Mouse (Mus musculus): ENCODE measurements at regions not wholly inside any gene's neighbourhood (a gene's known extent, or its start where the extent isn't known, plus 50 kb on each side); places are given as distances from the start of the nearest gene placed in this dataset.

DNA sequence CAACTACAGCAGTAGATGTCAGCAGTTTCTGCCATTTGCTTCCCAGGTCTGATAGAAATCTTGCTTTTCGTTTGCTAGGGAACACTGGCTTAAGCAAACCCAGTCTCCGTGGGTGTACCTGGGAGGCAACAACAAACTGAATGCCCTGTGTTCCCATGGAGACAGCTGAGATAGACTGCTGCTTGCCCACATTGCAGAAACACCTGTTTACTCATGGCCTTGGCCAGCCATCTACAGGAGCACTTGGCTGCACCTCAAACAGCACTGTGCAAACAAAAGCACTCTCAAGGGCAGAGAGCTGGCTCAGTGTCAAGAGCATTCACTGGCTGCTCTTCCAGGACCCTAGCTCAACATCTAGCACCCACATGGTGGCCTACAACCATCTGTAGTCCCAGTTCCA lies 135.5 kb downstream of the Psmg1 start:
- no peaks in the 10 kb centered on the region for H3K36me3 ChIP-seq
- no peak overlapping the region for H3K4me2 ChIP-seq (replicated peaks)
- no peak overlapping the region for H3K9ac ChIP-seq
- no peaks in the 10 kb centered on the region for H3K27me3 ChIP-seq (replicated peaks)
- no peaks in the 10 kb centered on the region for H3K9me3 ChIP-seq
- no peak for ATAC-seq (ENCODE audit: low FRiP score, low read depth)
- H3K4me3 ChIP-seq, result no peak overlapping the region
- H3K27ac ChIP-seq, result no peak overlapping the region
- WGBS, result 84% methylated on average over 2 of the region's 2 CpGs
- H3K4me1 ChIP-seq, result no peaks in the 10 kb centered on the region

DNA sequence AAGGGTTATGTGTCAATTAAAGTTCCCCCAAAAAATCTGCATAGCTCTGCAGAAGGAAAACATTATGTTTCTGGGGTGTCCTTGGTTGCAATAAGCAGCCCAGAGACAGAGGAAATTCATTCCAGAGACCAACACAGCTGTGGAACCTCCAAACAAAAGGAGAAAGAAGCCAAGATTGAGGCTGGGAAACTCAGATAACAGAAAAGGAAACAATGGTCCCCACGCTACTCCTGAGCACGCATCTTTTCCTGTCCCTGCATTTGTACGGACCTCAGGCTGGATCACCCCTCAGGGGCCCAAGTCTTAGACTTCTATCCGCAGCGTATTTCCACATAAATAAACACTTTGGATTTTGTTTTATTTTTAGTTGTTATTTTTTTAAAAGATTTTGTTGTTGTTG lies 138.9 kb downstream of the Psmg1 start:
- no peak for ATAC-seq (ENCODE audit: low FRiP score, low read depth)
- no peaks in the 10 kb centered on the region for H3K27me3 ChIP-seq (replicated peaks)
- H3K4me3 ChIP-seq, result no peak overlapping the region
- WGBS, result 80% methylated on average over 5 of the region's 5 CpGs
- H3K9me3 ChIP-seq, result no peaks in the 10 kb centered on the region
- H3K4me1 ChIP-seq, result peaks cover 9% of the 10 kb centered on the region; the same call in 1 of the 2 replicates
- no peaks in the 10 kb centered on the region for H3K36me3 ChIP-seq
- no peak overlapping the region for H3K4me2 ChIP-seq (replicated peaks)
- H3K9ac ChIP-seq, result no peak overlapping the region
- H3K27ac ChIP-seq, result no peak overlapping the region

DNA sequence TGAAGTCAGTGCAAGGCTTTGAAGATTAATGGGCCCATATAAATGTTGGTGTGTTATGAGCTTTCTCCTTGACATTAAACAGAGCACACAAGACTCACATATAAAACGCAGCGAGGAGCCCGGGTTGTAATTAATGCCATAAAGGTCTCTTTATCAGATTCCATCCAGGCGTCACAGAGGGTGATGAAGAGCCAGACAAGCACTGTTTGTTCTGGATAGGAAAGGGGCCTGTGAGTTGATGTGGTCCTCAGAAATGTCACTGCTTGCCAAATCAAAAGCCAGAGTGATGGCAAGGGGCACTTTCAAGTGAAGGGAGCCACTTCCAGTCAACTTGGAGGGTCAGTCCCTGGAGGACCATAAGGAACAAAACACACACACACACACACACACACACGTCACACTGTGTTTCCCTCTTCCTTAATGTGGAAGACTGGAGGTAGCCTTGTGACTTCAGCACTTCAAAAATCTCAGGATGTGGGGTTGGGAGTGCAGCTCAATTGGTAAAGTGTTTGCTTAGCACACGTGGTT lies 142.1 kb downstream of the Psmg1 start:
- H3K27me3 ChIP-seq (replicated peaks), result no peaks in the 10 kb centered on the region
- ATAC-seq (ENCODE audit: low FRiP score, low read depth), result no peak
- no peak overlapping the region for H3K4me2 ChIP-seq (replicated peaks)
- no peaks in the 10 kb centered on the region for H3K36me3 ChIP-seq
- H3K4me3 ChIP-seq, result no peak overlapping the region
- no peak overlapping the region for H3K27ac ChIP-seq
- 53% methylated on average over 6 of the region's 6 CpGs for WGBS
- no peaks in the 10 kb centered on the region for H3K9me3 ChIP-seq
- peaks cover 14% of the 10 kb centered on the region; the same call in 1 of the 2 replicates for H3K4me1 ChIP-seq
- H3K9ac ChIP-seq, result no peak overlapping the region

DNA sequence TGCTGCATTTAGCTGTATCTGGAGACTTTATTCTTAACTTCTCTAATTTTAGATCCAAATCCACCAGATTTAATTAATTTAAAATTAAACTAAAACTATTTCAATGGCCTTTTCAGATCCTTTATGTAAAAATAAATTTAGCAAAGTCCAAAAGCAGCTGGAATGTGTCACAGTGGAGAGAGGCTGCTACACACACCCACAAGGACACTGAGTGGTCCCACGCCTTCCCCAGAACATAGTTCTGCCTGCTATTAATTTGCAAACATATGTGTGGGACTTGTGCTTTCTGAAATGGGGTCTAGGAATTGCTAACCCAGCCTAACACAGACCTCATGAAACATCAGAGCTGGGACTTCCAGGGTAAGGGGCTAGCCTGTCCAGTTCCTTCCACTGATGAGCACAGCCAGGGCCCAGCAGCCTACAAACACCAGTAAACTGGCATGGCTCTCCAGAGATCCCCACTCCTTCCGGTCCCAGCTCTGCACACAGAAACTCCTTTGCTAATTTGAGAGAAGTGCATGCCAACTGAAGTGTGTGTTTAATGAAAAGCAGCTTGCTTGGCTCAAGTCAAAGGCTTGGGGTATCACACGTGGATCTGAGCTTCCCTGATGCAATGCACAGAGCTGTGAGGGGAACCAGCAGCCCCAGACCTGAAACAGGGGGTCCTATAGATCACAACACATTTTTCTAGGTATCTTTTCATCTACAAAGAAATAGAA lies 142.8 kb downstream of the Psmg1 start:
- 56% methylated on average over 3 of the region's 3 CpGs for WGBS
- H3K36me3 ChIP-seq, result no peaks in the 10 kb centered on the region
- no peak overlapping the region for H3K4me3 ChIP-seq
- H3K4me1 ChIP-seq, result peaks cover 14% of the 10 kb centered on the region; the same call in 1 of the 2 replicates
- H3K27ac ChIP-seq, result no peak overlapping the region
- H3K27me3 ChIP-seq (replicated peaks), result no peaks in the 10 kb centered on the region
- no peak for ATAC-seq (ENCODE audit: low FRiP score, low read depth)
- no peak overlapping the region for H3K9ac ChIP-seq
- no peaks in the 10 kb centered on the region for H3K9me3 ChIP-seq
- H3K4me2 ChIP-seq (replicated peaks), result no peak overlapping the region

DNA sequence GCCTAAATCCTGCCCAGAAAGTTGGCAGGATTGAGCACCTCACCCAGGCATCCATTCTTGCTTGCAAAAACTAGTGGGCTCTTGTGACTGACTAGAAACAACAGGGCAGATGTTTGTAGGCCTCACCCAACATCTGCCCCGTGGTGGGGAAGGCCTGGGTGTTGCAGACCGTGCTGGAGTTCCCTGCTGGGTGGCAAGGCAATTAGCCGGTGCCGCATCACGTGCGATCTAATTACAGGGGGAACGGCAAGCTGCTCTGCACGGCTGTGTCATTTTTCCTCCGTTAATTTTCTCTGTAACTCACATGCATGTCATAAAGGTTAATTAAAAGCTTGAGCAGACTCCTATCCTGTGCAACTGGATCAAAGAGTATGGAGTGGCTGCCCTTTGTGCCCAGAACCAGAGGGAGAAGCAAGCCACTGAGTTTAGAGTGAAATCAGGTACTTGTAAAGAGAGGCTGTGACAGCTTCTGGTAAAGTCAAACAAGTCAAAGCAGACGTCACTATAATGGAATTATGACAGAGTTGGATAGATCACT lies 143.5 kb downstream of the Ets2 start:
- Histone ChIP-seq H3K4me3 (no peak overlapping the region), H3K4me2 (replicated peaks) (no peak overlapping the region), H3K36me3 (no peaks in the 10 kb centered on the region), H3K4me1 (peaks cover 14% of the 10 kb centered on the region; the same call in 1 of the 2 replicates), H3K27me3 (replicated peaks) (no peaks in the 10 kb centered on the region), H3K27ac (no peak overlapping the region), H3K9me3 (no peaks in the 10 kb centered on the region), H3K9ac (no peak overlapping the region)
- 38% methylated on average over 10 of the region's 10 CpGs for WGBS
- ATAC-seq (ENCODE audit: low FRiP score, low read depth), result no peak

DNA sequence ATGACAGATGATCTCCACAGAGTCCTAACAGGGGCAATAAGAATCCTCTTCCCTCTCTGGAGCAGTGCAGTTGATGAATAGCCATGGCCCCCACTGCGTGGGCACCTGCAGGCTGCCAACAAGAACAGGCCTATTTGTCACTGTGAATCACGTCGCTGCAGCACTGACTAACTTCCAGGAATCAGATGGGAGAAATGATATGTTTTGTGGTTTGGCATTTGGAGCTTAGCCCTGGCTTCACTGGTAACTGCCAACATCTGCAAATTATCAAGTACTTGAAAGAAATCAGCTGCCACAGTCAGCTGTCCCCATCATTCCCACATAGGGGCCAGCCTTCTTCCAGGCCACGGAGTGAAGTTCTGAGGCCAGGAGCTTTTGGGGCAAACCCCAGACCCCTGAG lies 142.8 kb downstream of the Ets2 start:
- H3K27ac ChIP-seq, result no peak overlapping the region
- no peak overlapping the region for H3K4me2 ChIP-seq (replicated peaks)
- no peaks in the 10 kb centered on the region for H3K27me3 ChIP-seq (replicated peaks)
- H3K4me1 ChIP-seq, result peaks cover 14% of the 10 kb centered on the region; the same call in 1 of the 2 replicates
- 69% methylated on average over 4 of the region's 4 CpGs for WGBS
- no peaks in the 10 kb centered on the region for H3K36me3 ChIP-seq
- H3K9me3 ChIP-seq, result no peaks in the 10 kb centered on the region
- no peak for ATAC-seq (ENCODE audit: low FRiP score, low read depth)
- H3K4me3 ChIP-seq, result no peak overlapping the region
- no peak overlapping the region for H3K9ac ChIP-seq

DNA sequence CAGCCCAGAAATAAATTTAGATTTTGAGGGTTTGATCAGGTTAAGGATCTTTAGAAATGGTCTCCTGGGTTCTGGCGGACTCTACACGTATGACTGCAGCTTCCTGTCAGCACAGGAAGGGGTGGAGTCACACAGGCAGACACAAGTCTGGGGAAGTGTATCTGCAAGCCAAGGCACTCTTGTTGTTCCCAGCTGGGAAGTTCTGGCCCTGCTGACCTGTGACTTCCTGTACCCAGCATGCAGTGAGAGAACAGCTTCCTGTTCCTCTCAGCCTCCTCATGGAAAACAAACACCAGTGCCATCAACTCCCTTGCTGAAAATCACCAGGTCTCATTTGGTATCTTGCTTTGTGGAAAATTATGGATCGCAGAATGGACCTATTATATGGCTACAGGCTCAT lies 140.9 kb downstream of the Ets2 start:
- no peak overlapping the region for H3K4me2 ChIP-seq (replicated peaks)

DNA sequence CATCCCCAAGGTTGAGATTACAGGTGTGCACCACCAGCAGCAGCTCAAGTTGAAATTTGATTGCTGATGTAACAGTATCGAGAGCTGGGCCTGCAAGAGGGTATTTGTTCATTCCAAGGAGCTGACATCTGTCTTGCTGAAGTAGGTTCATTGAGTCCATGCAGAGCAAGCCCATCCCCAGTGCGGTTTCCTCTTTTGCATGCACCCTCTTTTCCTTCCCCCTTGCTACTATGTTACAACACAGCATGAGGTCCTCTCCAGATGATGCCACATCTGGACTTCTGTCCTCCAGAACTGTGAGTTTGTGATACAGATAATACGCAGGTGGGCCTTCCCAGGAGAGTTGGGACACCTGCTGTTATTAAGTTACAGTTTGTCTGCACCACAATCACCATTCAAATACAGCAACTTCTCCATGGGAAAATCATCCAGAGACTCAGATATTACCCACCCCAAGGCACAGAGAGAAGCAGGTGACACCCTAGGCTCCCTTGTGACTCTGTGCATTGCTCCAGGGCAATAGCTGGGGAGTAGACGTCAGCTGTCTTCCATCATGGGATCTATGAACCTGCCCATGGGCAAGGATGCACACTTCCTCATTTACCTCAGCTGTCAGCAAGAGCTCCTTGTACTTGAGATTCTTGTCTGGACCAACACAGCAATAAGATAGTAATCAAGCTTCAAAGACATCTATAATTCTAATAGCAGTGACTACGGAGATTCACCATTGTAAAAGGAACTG lies 137.8 kb downstream of the Ets2 start:
- no peaks in the 10 kb centered on the region for H3K27me3 ChIP-seq (replicated peaks)
- no peaks in the 10 kb centered on the region for H3K9me3 ChIP-seq
- no peak overlapping the region for H3K9ac ChIP-seq
- no peak for ATAC-seq (ENCODE audit: low FRiP score, low read depth)
- H3K4me3 ChIP-seq, result no peak overlapping the region
- no peak overlapping the region for H3K27ac ChIP-seq
- 85% methylated on average over 5 of the region's 5 CpGs for WGBS
- no peak overlapping the region for H3K4me2 ChIP-seq (replicated peaks)
- no peaks in the 10 kb centered on the region for H3K36me3 ChIP-seq
- H3K4me1 ChIP-seq, result no peaks in the 10 kb centered on the region

More for the DNA sequence above, 140.9 kb downstream of the Ets2 start:
- Histone ChIP-seq H3K9me3 (no peaks in the 10 kb centered on the region), H3K27me3 (replicated peaks) (no peaks in the 10 kb centered on the region), H3K9ac (no peak overlapping the region), H3K4me3 (no peak overlapping the region), H3K36me3 (no peaks in the 10 kb centered on the region), H3K27ac (no peak overlapping the region), H3K4me1 (0 out of 2 replicates have a peak, but pooled peaks cover 5% of the 10 kb centered on the region)
- WGBS, result 86% methylated on average over 3 of the region's 3 CpGs
- ATAC-seq (ENCODE audit: low FRiP score, low read depth), result no peak

DNA sequence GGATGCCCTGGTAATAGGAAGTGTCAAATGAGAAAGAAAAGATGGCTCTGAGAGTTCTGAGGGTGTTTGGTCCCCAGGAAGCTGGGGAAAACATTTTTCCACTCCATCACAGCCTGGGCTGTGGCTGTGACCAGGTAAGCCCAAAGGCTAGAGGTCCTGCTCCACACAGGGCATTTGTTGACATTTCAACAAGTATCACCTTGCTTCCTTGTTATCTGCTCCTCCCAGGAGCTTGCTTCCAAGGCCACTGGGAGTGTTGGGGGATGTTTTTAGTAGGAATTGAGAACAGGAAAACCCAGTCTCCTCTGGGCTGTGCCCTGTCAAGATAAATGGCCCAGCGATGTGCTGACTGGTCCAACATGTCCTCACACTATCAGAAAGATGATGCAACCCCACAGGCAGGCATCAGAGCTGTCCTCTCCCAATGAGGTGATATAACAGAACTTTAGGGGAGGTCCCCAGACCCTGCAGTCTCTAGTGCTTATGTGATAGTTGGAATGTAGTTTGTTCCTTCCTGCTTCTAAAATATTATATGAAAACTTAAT lies 137.1 kb downstream of the Ets2 start:
- Histone ChIP-seq H3K27me3 (replicated peaks) (no peaks in the 10 kb centered on the region), H3K9ac (no peak overlapping the region), H3K36me3 (no peaks in the 10 kb centered on the region), H3K9me3 (no peaks in the 10 kb centered on the region), H3K4me2 (replicated peaks) (no peak overlapping the region), H3K4me3 (no peak overlapping the region), H3K4me1 (no peaks in the 10 kb centered on the region), H3K27ac (no peak overlapping the region)
- no peak for ATAC-seq (ENCODE audit: low FRiP score, low read depth)
- 85% methylated on average over 1 of the region's 1 CpGs for WGBS

DNA sequence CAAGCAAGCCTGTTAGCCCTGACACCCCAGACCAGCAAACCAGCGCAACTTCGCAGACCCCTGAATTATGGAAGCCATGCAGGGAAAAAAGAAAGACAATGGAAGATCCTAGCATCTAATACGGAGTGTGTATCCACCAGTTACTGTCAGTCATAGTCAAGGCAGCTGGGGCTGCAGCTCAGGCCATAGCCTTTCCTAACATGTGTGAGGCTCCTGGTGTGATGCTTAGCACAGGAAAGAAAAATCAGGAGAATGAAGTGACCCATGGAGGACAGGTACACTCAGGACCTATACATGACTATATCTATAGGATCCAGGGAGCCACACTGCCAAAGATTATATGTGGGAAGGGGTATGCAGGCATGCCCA lies 136.6 kb downstream of the Ets2 start:
- no peak overlapping the region for H3K4me3 ChIP-seq
- no peaks in the 10 kb centered on the region for H3K36me3 ChIP-seq
- ATAC-seq (ENCODE audit: low FRiP score, low read depth), result no peak
- 88% methylated on average over 3 of the region's 3 CpGs for WGBS
- no peaks in the 10 kb centered on the region for H3K4me1 ChIP-seq
- H3K4me2 ChIP-seq (replicated peaks), result no peak overlapping the region
- H3K27me3 ChIP-seq (replicated peaks), result no peaks in the 10 kb centered on the region
- H3K9me3 ChIP-seq, result no peaks in the 10 kb centered on the region
- no peak overlapping the region for H3K9ac ChIP-seq
- H3K27ac ChIP-seq, result no peak overlapping the region

DNA sequence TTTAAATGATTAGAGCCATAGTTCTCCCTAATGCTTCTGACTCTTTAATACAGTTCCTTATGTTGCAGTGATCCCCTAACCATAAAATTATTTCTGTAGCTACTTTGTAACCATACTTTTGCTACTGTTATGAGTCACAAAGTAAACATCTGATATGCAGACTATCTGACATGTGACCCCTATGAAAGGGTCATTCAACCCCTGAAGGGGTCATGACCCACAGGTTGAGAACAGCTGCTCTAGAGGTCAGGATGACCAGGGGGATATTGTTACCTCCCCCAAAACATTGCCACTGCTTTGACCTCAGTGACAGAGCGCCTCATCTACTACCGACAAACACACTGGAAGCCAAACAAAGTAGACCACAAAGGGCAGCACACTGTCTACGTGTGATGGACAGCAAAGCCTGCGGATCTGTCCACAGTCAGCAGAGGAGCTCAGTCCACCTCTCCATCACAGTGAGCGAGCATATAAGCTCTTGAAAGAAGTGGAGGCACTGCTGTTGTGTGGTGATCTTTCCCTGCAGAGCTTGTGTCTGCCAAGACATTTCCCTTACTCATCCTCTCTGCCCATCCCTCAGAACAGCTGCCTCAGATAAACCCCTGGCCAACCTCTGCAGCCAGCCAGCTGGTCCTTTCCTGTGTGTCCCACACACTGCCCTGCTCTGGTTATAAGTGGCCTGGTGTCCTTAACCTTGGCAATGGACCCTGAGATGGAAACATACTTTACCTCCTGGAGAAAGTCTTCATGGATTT lies 136.0 kb downstream of the Ets2 start:
- no peaks in the 10 kb centered on the region for H3K9me3 ChIP-seq
- no peak for ATAC-seq (ENCODE audit: low FRiP score, low read depth)
- WGBS, result 72% methylated on average over 5 of the region's 5 CpGs
- no peak overlapping the region for H3K9ac ChIP-seq
- no peaks in the 10 kb centered on the region for H3K27me3 ChIP-seq (replicated peaks)
- H3K4me1 ChIP-seq, result peaks cover under 1% of the 10 kb centered on the region; the same call in 1 of the 2 replicates
- no peak overlapping the region for H3K4me3 ChIP-seq
- no peak overlapping the region for H3K27ac ChIP-seq
- H3K4me2 ChIP-seq (replicated peaks), result no peak overlapping the region
- H3K36me3 ChIP-seq, result no peaks in the 10 kb centered on the region

DNA sequence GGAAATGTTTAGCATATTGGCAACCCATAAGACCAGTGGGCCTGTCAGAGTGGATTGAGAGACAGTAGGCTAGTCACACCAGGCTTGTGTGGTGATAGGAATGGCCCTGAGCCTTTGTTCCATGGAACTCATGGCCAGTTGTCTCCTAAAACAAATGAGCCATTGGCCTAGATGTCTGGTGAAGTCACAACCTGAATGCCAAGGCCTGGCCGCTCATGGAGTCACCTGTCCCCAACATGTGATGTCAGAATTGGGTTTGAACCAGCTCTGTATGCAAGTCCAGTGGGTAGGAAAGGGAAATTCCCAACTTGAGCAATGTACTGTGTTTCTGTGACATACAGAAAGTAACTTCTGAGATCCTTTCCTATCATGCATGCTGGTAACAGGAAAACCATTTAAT lies 134.1 kb downstream of the Ets2 start:
- Histone ChIP-seq H3K9me3 (no peaks in the 10 kb centered on the region), H3K4me1 (peaks cover 18% of the 10 kb centered on the region), H3K27me3 (replicated peaks) (no peaks in the 10 kb centered on the region), H3K27ac (no peak overlapping the region), H3K4me3 (no peak overlapping the region), H3K9ac (no peak overlapping the region), H3K4me2 (replicated peaks) (no peak overlapping the region), H3K36me3 (no peaks in the 10 kb centered on the region)
- WGBS, result 94% methylated on average over 1 of the region's 1 CpGs
- ATAC-seq (ENCODE audit: low FRiP score, low read depth), result no peak
